Mouse (Mus musculus) heart, embryonic 13.5 days (tissue): ENCODE measurements around the gene Arhgdib. TPM values are rescaled to one million over a fixed set of nuclear protein-coding genes. Genes with fewer than 3 reads are reported as not detected.
"Not testable (repeated sequence)": the region's sequence is repeated elsewhere in the genome, so short reads cannot be mapped to it uniquely, and the experiment has no call there.

Source experiments
- ATAC-seq: fragments of 200-750 bp; cut with Nextera tagmentation; 2 replicates; pipeline ENCODE4 v1.8.0; 2017; ENCODE audit warnings: moderate TSS enrichment; ENCODE audit not compliant: insufficient number of reproducible peaks, low FRiP score, low TSS enrichment; ENCODE audit errors: extremely low read depth
- H3K27ac ChIP-seq: fragments of 300-500 bp; sonication (generic); replicated peaks from 2 replicates; pipeline ENCODE4 v1.5.1; 2015; ENCODE audit warnings: moderate library complexity, mild to moderate bottlenecking, inconsistent platforms
- H3K27me3 ChIP-seq: fragments of 300-500 bp; sonication (generic); replicated peaks from 2 replicates; pipeline ENCODE4 v1.6.1; 2015; ENCODE audit warnings: mild to moderate bottlenecking, inconsistent platforms
- H3K36me3 ChIP-seq: fragments of 300-500 bp; sonication (generic); 2 replicates; pipeline ENCODE4 v1.6.1; 2015; ENCODE audit warnings: mild to moderate bottlenecking, inconsistent platforms
- H3K4me1 ChIP-seq: fragments of 300-500 bp; sonication (generic); 2 replicates; pipeline ENCODE4 v1.6.1; 2015; ENCODE audit warnings: inconsistent platforms
- H3K4me2 ChIP-seq: fragments of 300-500 bp; sonication (generic); 2 replicates; pipeline ENCODE4 v1.6.1; 2015; ENCODE audit warnings: inconsistent platforms, mild to moderate bottlenecking, moderate library complexity
- H3K4me3 ChIP-seq: fragments of 300-500 bp; sonication (generic); 2 replicates; pipeline ENCODE4 v1.5.1; 2015; ENCODE audit warnings: moderate library complexity, mild to moderate bottlenecking, inconsistent platforms
- H3K9ac ChIP-seq: fragments of 300-500 bp; sonication (generic); 2 replicates; pipeline ENCODE4 v1.6.1; 2015; ENCODE audit warnings: inconsistent platforms, mild to moderate bottlenecking, moderate library complexity
- H3K9me3 ChIP-seq: fragments of 300-500 bp; sonication (generic); 2 replicates; pipeline ENCODE4 v1.6.1; 2016; ENCODE audit warnings: inconsistent platforms
- WGBS: fragments of 180-500 bp; shearing (Covaris S2); methylation state at CpG from one replicate; pipeline ENCODE4 v1.1.7; 2015; ENCODE audit warnings: mixed read lengths; 5-methylcytosine and 5-hydroxymethylcytosine counted together
- polyA plus RNA-seq: library from polyadenylated mRNA; unstranded; fragments of >200 nt; fragmentation: Nextera tagmentation; extraction: Ambion mirVana; gene quantifications from 2 replicates; pipeline ENCODE4 v1.2.1, GENCODE M21; 2015

Gene Arhgdib
- polyA plus RNA-seq, 1 experiment from 2014 or later = 85.1 TPM

DNA sequence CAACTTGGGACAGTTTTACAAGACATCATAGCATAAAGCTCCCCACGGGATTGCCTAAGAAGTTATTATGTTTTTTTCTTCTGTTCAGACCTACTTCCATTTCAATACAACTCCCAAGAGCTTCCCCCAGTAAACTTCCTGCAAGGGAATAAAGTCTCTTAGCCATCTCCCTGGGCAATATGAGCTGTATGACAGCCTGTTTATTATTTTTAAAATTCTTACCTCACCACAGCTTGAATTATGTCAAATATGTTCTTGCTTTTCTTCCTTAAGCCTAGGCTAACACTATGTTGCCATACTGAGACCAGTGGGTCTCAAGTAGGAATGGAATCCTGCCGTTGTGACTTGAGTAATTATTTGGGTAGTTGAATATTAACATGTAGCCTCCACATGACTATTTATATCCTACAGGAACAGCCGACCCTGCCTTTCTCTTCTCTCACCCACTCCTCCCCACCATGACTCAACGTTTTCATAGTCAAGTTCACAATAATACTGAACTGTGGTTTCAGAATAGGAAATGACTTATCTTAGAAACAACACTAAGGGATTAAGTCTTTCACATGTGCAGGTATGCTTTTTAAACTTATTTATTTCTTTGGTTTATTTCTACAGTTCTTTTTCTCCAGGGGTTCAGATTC lies 41.2 kb downstream of the Arhgdib start:
- no peak overlapping the region for H3K4me2 ChIP-seq
- H3K4me3 ChIP-seq = no peak overlapping the region
- H3K9me3 ChIP-seq = no peaks in the 10 kb centered on the region
- no peak for ATAC-seq
- H3K27me3 ChIP-seq = no peaks in the 10 kb centered on the region
- no peak overlapping the region for H3K27ac ChIP-seq
- H3K36me3 ChIP-seq = no peaks in the 10 kb centered on the region
- no peak overlapping the region for H3K9ac ChIP-seq
- H3K4me1 ChIP-seq = peaks cover 42% of the 10 kb centered on the region
- WGBS = 42% methylated on average over 4 of the region's 4 CpGs

DNA sequence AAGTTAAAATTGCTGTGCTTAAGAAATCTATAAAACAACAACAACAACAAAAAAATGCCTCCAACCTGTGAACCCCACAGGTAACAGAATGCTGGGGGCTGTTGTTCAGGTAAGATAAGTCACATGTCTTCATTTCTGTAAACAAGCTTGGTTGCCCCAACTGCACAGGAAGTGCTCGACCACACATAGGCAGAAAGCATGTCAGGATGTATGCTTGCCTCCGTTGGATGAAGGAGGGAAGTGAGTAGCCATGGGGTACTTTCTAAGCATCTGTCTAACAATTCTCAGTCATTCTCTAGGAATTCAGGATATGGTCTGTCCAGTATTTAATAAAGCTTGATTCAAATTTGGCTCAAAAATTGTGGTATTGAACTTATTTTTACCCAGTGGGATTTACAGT lies 42.7 kb downstream of the Arhgdib start:
- Histone ChIP-seq H3K27ac (peak overlapping the region; percentile 82), H3K27me3 (no peaks in the 10 kb centered on the region), H3K4me1 (peaks cover 47% of the 10 kb centered on the region), H3K4me3 (no peak overlapping the region), H3K9ac (no peak overlapping the region), H3K36me3 (no peaks in the 10 kb centered on the region), H3K4me2 (no peak overlapping the region), H3K9me3 (no peaks in the 10 kb centered on the region)
- 56% methylated on average over 2 of the region's 2 CpGs for WGBS
- ATAC-seq = no peak

DNA sequence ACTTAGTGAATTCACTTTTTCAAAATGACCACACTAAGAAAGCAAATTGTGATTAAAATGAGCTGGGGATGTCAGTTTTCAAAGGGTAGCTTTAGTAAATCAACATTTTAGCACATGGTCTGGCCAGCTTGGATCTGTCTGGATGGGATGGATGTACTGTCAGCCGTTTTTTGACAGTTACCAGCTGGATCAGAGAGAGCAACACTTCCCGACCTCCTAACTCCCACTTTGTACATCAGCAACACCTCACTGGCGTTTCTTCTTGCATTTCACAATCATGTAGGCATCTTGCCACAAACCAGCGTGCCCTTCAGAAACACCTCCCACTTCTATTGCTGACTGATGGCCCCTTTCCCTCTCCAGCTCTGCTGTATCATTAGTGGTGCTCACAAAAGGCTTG lies 43.5 kb downstream of the Arhgdib start:
- H3K9me3 ChIP-seq = no peaks in the 10 kb centered on the region
- WGBS = 13% methylated on average over 4 of the region's 4 CpGs
- H3K27ac ChIP-seq = peak overlapping the region; percentile 82
- H3K4me1 ChIP-seq = peaks cover 46% of the 10 kb centered on the region
- ATAC-seq = peak; percentile 56
- no peak overlapping the region for H3K9ac ChIP-seq
- H3K27me3 ChIP-seq = no peaks in the 10 kb centered on the region
- no peak overlapping the region for H3K4me2 ChIP-seq
- no peak overlapping the region for H3K4me3 ChIP-seq
- no peaks in the 10 kb centered on the region for H3K36me3 ChIP-seq

DNA sequence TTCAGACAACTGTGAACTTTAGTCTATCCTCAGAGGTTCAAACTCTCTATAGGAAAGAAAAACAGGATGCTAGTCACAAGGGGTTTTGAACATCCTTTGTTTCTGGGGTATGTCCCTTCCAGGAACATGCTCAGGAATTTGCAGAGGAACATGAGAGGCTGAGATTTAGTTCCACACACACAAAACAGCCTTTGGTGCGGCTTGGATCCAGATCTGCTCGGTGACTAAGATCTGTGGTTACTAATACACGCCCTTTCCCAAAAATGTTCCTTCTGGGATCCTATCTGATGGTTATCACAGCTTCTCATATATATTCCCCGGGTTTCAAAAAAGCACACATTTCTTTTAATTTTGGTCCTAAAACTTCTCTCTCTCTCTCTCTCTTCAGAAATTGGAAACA lies 43.9 kb downstream of the Arhgdib start:
- H3K9ac ChIP-seq = no peak overlapping the region
- H3K27ac ChIP-seq = peak overlapping the region; percentile 82
- H3K4me2 ChIP-seq = no peak overlapping the region
- no peak overlapping the region for H3K4me3 ChIP-seq
- no peak for ATAC-seq
- no peaks in the 10 kb centered on the region for H3K27me3 ChIP-seq
- WGBS = 43% methylated on average over 4 of the region's 4 CpGs
- H3K36me3 ChIP-seq = no peaks in the 10 kb centered on the region
- H3K9me3 ChIP-seq = no peaks in the 10 kb centered on the region
- peaks cover 46% of the 10 kb centered on the region for H3K4me1 ChIP-seq

DNA sequence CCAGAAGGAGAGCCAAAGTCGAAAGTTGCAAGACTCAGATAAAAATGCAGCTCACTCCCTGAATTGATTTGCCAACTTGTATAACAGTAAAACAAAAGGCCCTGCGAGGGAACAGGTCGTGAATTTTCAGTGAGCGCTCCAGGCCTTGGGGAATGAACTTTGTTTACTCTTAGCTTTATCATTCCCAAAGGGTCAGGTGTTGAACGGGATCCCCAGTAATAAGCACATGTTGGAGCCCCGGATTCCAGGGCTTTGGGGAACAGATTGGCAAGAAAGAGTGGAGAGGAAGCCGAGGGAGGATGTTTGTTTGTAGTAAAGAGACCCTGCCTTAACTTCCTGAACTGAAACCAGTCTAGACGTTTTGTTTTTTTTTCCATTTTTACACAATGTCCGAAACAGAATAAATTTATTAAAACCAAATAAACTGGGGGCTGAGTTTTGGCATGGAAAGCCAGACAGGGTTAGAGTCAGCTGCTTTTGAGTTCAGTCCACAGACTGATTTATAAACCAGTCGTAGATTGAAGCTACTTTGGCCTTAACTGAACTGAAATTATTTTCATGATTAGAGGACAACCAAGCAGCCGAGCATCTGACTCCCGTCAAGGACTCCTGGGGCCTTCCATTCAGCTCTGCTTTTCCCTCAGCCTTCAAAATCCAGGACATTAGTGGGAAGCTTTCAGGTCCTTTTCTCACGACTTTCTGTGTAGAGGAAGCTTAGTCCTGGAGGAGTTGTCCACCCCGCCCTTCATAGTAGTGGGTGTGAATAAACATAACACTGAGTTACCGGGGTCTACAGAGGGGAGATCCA lies 47.0 kb downstream of the Arhgdib start:
- Histone ChIP-seq H3K27me3 (no peaks in the 10 kb centered on the region), H3K9ac (no peak overlapping the region), H3K27ac (peak overlapping the region; percentile 82), H3K36me3 (no peaks in the 10 kb centered on the region), H3K4me1 (peaks cover 50% of the 10 kb centered on the region), H3K4me3 (no peak overlapping the region), H3K9me3 (no peaks in the 10 kb centered on the region), H3K4me2 (no peak overlapping the region)
- no peak for ATAC-seq
- 47% methylated on average over 15 of the region's 15 CpGs for WGBS

DNA sequence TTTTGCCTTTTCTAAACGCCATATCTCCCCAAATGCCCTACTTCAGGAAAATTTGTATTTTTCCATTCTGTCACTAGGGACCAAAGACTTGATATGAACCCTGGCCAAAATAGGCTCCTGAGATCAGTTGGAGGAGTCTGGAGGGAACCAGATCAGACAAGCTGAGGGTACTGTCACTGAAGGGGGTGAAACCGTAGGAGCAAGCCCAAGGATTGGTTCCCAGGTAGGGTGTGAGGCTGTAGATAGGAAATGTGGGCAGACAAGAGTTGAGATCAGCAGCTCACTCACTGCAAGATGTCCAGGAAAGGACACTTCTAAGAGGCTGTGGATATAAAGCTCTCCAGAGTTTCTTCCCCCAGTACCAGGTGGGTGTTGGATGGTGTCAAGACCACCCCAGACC lies 49.7 kb downstream of the Arhgdib start:
- no peaks in the 10 kb centered on the region for H3K27me3 ChIP-seq
- no peak for ATAC-seq
- no peak overlapping the region for H3K4me2 ChIP-seq
- peaks cover 50% of the 10 kb centered on the region for H3K4me1 ChIP-seq
- H3K36me3 ChIP-seq = no peaks in the 10 kb centered on the region
- no peak overlapping the region for H3K9ac ChIP-seq
- peak overlapping the region; percentile 59; the same call in 1 of the 2 replicates for H3K27ac ChIP-seq
- H3K9me3 ChIP-seq = no peaks in the 10 kb centered on the region
- H3K4me3 ChIP-seq = no peak overlapping the region
- WGBS = 56% methylated on average over 2 of the region's 2 CpGs

DNA sequence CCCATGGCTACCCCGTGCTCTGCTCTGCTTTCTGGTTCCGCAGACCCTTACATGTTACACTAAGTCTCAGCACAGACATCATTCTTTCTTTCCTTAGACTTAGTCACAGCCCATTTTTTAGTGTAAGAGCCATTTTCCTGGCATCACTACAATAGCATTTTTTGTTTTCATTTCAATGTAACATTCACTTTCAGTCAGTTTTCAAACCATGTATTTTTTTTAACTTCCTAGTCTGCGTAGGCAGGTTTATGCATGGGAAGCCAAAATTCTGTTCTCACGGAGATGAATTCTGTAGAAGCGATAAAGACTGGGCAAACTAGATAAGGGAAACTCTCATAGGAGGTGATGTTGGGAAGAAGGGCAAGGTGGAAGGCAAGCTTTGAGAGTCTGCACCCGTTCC lies 52.1 kb downstream of the Arhgdib start:
- ATAC-seq = no peak
- WGBS = 70% methylated on average over 6 of the region's 6 CpGs
- no peak overlapping the region for H3K4me3 ChIP-seq
- no peaks in the 10 kb centered on the region for H3K36me3 ChIP-seq
- H3K4me1 ChIP-seq = peaks cover 35% of the 10 kb centered on the region
- no peaks in the 10 kb centered on the region for H3K27me3 ChIP-seq
- no peak overlapping the region for H3K9ac ChIP-seq
- no peaks in the 10 kb centered on the region for H3K9me3 ChIP-seq
- H3K4me2 ChIP-seq = no peak overlapping the region
- H3K27ac ChIP-seq = peak overlapping the region; percentile 59

DNA sequence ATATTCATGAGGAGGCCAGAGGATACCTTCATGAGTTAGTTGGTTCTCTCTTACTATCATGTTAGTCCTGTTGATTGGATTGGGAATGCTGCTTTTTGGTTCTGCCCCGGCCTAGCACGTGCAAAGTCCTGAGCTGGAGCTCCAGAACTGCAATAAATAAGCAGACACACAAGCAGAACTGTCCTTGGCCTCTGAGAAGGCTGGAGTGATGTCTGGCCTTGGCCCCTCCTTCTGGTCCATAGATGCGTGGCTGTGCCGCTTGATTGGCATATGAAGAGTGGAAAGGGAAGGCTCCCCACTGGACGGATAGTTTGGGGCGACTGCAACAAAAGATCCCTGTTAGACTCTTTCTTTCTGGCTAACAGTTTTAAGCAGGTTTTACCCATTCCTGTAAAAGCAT lies 52.6 kb downstream of the Arhgdib start:
- no peak overlapping the region for H3K4me2 ChIP-seq
- peak overlapping the region; percentile 59 for H3K27ac ChIP-seq
- H3K27me3 ChIP-seq = no peaks in the 10 kb centered on the region
- WGBS = 82% methylated on average over 6 of the region's 6 CpGs
- no peak for ATAC-seq
- no peak overlapping the region for H3K9ac ChIP-seq
- H3K36me3 ChIP-seq = no peaks in the 10 kb centered on the region
- H3K4me3 ChIP-seq = no peak overlapping the region
- H3K9me3 ChIP-seq = no peaks in the 10 kb centered on the region
- H3K4me1 ChIP-seq = peaks cover 32% of the 10 kb centered on the region

DNA sequence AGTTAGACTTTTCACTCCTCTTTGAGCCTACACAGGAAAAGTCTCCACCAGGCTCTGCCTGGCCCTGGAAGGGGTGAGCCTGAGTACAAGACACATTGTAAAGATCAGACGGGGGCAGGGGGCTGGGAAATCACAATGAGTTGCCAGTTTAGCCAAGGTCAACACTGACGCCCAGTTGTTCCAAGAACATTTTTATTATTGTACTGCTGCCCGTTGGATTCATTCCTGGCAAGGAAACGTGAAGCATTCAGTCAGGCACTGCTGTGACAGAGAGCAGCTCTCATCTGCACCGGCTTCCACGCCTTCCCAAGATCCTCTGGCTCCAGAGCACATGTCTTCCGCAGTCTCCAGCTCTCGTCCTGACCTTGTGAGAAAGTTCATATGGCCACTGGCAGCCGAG lies 53.8 kb downstream of the Arhgdib start:
- WGBS = 25% methylated on average over 9 of the region's 9 CpGs
- no peak overlapping the region for H3K9ac ChIP-seq

DNA sequence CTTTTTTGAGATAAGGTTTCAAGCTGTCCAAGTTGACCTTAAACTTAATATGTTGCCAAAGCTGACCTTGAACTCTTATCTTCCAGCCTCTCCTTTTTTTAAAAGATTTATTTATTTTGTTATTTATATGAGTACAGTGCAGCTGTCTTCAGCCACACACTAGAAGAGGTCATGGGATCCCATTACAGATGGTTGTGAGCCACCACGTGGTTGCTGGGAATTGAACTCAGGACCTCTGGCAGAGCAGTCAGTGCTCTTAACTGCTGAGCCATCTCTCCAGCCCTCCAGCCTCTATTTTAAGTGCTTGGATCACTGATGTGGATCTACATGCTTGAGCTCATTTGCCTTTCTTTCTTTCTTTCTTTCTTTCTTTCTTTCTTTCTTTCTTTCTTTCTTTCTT lies 56.9 kb downstream of the Arhgdib start:
- 47% methylated on average over 1 of the region's 1 CpGs for WGBS
- H3K4me3 ChIP-seq, H3K27ac ChIP-seq, H3K9me3 ChIP-seq, H3K36me3 ChIP-seq, ATAC-seq, H3K4me2 ChIP-seq, H3K27me3 ChIP-seq, H3K9ac ChIP-seq: not testable (repeated sequence)
- H3K4me1 ChIP-seq = peaks cover 20% of the 10 kb centered on the region

More for the DNA sequence above, 53.8 kb downstream of the Arhgdib start:
- no peaks in the 10 kb centered on the region for H3K36me3 ChIP-seq
- H3K9me3 ChIP-seq = no peaks in the 10 kb centered on the region
- no peak overlapping the region for H3K4me2 ChIP-seq
- no peaks in the 10 kb centered on the region for H3K27me3 ChIP-seq
- H3K4me1 ChIP-seq = peaks cover 29% of the 10 kb centered on the region
- no peak overlapping the region for H3K4me3 ChIP-seq
- peak; percentile 71; the same call in 1 of the 2 replicates for ATAC-seq
- peak overlapping the region; percentile 79 for H3K27ac ChIP-seq

DNA sequence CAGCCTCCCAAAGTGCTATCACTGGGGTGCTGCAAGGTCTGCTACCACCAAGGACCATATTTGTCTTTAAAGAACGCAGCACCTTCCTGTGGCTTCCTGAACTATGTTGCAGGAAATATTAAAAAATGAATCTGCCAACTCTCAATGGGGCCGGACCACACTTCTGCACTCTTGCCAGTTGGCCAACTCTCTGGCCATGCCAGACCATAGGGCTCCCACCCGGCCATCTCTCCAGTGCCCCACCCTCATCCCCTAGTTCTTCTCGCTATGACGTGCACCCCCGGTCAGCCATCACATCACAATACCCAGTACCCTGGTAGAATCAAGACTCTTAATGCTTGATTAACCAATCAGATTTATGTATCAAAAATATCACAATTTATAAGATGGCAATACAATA lies 57.7 kb downstream of the Arhgdib start:
- Histone ChIP-seq H3K27me3 (no peaks in the 10 kb centered on the region), H3K9ac (no peak overlapping the region), H3K4me3 (no peak overlapping the region), H3K27ac (no peak overlapping the region), H3K36me3 (no peaks in the 10 kb centered on the region), H3K9me3 (no peaks in the 10 kb centered on the region), H3K4me1 (peaks cover 13% of the 10 kb centered on the region), H3K4me2 (no peak overlapping the region)
- no peak for ATAC-seq
- 89% methylated on average over 6 of the region's 6 CpGs for WGBS
